Mouse (Mus musculus) forebrain, embryonic 11.5 days (tissue): ENCODE data around the gene Corin. TPM values are rescaled to one million over a fixed set of nuclear protein-coding genes. Genes with fewer than 3 reads are reported as not detected.

Source experiments
- polyA plus RNA-seq: library from polyadenylated mRNA; unstranded; fragments of >200 nt; fragmentation: Nextera tagmentation; extraction: Ambion mirVana; gene quantifications from 2 replicates; pipeline ENCODE4 v1.2.1, GENCODE M21; 2014

The Corin gene
- polyA plus RNA-seq, 1 experiment from 2014 or later, result 2.0 TPM

Other genes starting within 250 kb of the Corin start
- 24.3 and 24.9 TPM in 2 replicates for gene Nfxl1, start 55.2 kb upstream of the Corin start, polyA plus RNA-seq
- 0.36 and 0.63 TPM in 2 replicates for gene Zar1, start 76.8 kb upstream of the Corin start, polyA plus RNA-seq
- 1.3 and 2.0 TPM in 2 replicates for gene Gm5868, start 83.1 kb upstream of the Corin start, polyA plus RNA-seq
- not detected in 2 replicates for gene Cnga1, start 139.8 kb upstream of the Corin start, polyA plus RNA-seq
- 0.20 and 1.1 TPM in 2 replicates for gene Nipal1, start 143.3 kb upstream of the Corin start, polyA plus RNA-seq
- not detected in 2 replicates for gene Txk, start 248.3 kb upstream of the Corin start, polyA plus RNA-seq